Mouse (Mus musculus) thymus, postnatal 10 days (tissue): ENCODE data around the gene Olfr51.
"Not testable (repeated sequence)": the region's sequence is repeated elsewhere in the genome, so short reads cannot be mapped to it uniquely, and the experiment has no call there.

Experiments
- DNase-seq, 2 experiments: peaks; one replicate each; pipeline ENCODE4 v3.0.0; 2021; ENCODE audit warnings: low spot score in 2 of 2

Olfr51 gene

DNA sequence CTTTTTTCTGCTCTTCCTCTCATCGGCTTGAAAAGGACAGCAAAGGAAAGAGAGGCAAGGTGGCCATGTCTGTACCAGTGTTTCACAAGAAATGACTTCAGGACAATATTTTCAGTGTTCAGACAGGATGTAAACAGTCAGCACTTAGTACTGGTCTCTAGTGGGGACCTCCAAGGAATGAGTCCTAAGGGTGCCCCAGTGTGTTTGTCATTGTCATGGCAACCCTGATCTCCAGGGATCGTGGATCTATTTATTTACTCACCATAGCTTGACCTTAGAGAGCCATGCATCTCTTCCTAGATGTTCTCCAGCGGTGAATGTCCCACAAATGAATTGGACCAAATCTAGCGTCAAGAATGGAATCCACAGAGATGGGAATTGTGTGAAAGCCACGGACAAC is at the start of gene Olfr51:
Olfr51 (plus strand) TSS at position 301 of the 400 bp plus-strand sequence.
- DNase-seq = no peak

DNA sequence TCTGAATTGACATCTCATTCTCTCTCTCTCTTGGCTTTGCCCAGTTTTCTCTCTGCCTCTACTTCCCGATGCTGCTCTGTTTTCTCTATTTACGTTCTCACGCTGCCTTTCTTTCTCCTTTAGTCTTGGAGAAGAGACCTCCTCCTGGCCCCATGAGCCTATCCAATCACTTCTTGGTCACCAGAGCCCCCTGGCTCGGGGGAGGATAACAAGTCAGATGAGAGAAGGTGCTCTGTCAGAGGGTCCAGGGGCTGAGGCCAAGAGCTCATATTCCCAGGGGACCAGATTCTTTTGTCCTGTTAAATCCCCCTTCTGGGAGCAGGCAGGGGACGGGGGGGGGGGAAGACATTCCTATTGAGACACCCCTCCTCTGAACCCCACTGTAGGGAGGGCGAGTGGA is 49.7 kb upstream of the Olfr51 start, which contains the start of gene Prop1:
Prop1 (minus strand) TSS at position 101 of the 400 bp plus-strand sequence.
- no peak for DNase-seq

DNA sequence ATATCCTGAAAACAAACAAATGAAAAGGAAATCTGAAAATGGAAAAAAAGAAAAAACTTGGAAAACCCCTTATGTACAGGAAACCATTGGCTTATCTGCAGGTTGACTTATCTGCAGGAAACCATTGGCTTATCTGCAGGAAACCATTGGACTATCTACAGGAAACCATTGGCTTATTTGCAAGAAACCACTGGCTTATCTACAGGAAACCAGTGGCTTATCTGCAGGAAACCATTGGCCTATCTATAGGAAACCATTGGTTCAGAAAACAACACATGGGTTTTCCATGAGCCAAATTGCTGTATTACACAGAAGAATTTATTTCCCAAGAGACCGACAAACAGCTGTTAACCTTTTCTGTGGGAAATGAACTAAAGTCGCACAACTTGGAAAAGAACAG is 38.5 kb upstream of the Olfr51 start:
- DNase-seq = no peak

DNA sequence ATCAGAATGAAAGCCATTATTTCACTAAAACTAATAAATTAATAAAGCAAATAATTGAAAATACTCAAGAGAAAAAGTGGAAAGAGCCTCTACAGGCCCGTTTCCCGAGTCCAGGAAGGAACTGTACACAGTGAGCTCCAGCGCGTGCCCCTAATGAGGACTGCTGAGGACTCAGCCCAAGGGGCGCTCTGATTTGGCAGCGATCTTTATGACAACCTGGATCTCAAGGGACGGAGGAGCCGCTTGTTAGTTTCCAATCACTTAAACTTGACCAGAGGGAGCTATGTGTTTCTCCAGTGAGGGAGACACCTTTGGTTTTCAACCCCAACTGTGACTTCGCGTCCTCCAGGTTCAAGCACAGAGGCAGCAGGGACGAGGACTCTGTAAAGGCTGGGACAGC is 37.2 kb upstream of the Olfr51 start, which contains the start of gene Olfr1378:
Olfr1378 (plus strand) TSS at position 301 of the 400 bp plus-strand sequence.
- DNase-seq = no peak

DNA sequence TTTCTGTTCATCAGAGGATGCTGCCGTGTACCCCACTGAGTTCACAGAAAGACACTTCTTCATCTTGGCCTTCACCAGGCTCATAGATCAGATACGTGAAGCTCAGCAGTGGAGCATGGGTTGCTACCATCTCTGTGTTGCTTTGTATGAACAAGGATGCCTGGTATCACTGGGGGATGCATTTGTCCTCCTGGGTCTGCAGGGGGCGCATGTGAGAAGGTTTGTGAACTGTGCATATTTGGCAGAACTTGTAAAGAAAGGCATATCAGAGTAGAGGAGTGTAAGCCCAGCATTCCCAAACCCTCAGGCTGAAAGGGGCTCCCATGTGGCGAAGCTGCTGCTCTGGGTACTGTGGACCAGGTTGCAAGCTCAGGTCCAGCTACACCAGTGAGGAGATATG is 26.2 kb upstream of the Olfr51 start:
- DNase-seq = no peak

- DNase-seq = no peak
These were observed 21.7 kb upstream of the Olfr51 start, which contains the start of gene Olfr1377 for GRCm38 (mm10) chr11:50981667-50982066. Gene Olfr1377 (plus strand): TSS chr11:50981967.

DNA sequence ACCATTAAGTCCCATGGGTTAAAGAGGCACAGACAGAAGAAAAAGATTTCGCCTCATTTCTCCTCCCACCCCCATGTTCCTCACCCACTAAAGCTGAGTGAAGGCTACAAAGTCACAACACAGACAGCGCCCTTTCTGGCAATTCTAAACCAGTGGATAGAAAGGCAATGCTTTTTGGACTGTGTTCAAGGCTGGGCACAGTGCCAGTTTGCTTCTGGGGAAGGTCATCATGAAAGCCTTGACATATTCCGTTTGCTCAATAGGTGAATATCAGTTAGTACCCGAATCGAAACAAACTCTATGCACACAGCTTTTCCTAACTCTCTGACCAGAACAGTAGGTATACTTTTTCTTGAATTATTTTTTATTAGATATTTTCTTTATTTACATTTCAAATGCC is 8.4 kb downstream of the Olfr51 start:
- DNase-seq = no peak

- DNase-seq = no peak
These were observed 10.5 kb downstream of the Olfr51 start, which contains the start of gene Olfr54 for GRCm38 (mm10) chr11:51013936-51014335. Gene Olfr54 (plus strand): TSS chr11:51014236.

DNA sequence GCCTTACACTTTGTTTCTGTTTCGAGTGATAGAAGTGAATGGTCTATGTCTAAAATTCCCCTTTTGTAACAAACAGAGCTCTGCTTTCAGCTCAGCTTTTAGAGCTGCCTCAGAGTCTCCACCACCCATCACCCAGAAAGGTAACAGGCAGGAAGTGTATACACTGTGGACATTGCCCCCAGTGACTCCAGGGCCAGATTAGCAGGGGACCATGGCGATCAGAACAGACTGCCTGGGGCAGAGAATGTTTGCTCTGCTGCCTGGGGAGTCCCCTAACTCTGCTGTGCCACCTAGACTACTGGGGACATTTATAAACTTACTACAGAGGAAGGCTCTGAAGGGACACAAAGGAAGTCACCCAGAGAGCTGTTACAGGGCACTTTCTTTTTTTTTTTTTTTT is 12.9 kb downstream of the Olfr51 start:
- DNase-seq = no peak

DNA sequence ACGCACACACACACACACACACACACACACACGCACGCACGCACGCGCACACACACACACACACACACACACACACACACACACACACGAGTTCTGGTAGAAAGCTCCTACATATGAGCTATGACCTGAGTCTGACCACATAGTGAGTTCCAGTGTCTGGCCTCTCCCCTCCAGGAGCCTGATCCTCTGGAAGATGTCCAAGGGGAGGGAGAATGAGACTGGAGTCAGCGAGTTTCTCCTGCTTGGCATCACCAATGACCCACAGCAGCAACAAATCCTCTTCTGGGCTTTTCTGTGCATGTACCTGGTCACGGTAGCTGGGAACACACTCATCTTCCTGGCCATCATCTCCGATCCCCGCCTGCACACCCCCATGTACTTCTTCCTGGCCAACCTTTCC is 23.4 kb downstream of the Olfr51 start:
- not testable (repeated sequence) for DNase-seq

- DNase-seq = not testable (repeated sequence)
These were observed 26.0 kb downstream of the Olfr51 start for GRCm38 (mm10) chr11:51029381-51029780.

DNA sequence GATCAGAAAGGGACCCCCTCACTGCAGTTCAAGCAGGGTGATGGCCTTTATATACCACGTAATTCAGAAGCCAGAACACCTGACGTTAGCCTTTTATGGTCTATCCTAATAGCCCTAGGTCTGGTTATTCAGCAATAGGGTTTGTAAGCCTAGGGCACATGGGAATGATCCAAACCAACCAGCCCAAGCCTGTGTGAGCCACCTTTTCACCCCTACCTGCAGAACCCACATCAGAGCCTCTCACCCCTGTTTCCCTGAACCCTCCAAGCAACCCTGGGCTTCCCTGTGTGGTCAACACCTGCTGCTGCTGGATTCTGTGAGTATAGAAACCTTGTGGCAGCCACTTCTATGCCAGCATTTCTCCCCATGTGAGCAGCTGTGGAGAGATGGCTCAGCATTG is 26.8 kb downstream of the Olfr51 start:
- no peak for DNase-seq

DNA sequence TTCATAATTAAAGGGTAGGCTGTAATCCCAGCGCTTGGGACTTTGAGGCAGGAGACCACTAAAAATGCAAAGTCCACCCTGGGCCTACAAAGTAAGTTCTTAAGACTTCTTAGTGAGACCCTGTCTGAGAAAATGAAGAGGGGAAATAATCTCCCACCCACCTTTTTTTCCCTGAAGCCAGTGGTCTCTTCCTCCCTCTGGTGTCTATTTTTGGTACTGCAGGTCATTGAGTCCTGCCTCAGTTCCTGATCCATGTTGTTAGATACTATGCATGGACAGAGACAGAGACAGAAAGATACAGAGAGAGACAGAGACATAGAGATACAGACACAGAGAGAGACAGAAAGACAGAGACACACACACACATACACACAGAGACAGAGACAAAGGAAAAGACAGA is 29.5 kb downstream of the Olfr51 start:
- DNase-seq = peak in 1 of 2 experiments; percentile 30

DNA sequence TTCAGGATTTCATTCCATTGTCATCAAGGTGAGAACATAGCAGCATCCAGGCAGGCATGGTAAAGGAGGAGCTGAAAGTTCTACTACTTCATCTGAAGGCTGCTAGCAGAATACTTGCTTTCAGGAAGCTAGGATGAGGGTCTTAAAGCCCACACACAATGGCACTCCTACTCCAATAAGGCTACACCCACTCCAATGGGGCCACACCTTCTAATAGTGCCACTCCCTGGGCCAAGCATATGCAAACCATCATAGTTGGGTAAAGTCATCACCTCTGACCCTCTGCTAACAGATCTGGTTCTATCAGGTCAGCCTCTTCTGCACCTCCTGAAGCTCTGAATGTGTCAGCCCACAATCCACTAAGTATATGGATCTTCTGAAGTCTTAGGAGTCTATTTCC is 30.7 kb downstream of the Olfr51 start:
- DNase-seq = not testable (repeated sequence)

GRCm38 (mm10) chr11:51035951-51036350 is 32.6 kb downstream of the Olfr51 start:
- DNase-seq = no peak

GRCm38 (mm10) chr11:51044776-51045175 is 41.4 kb downstream of the Olfr51 start:
- not testable (repeated sequence) for DNase-seq

GRCm38 (mm10) chr11:51047809-51048208 is 44.4 kb downstream of the Olfr51 start, which contains the start of gene Olfr1375:
Gene Olfr1375 (plus strand): TSS chr11:51048109.
- not testable (repeated sequence) for DNase-seq

DNA sequence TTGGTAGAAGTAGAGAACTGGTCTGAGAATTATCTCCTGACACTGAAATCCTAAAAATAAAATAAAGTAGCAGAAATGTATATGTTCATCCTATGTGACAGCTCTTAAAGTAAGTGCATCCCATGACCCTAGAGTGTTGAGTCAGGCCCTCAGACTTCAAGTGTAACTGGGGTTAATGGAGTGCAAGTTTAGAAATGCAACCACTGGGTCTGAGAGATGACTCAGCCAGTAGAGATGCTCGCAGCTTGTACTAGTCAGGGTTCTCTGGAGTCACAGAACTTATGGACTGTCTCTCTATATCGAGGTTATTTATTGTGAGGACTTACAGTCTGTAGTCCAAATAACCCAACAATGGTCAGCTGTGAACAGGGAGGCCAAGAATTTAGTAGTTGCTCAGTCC is 48.3 kb downstream of the Olfr51 start:
- no peak for DNase-seq

GRCm38 (mm10) chr11:51053230-51053629 is 49.8 kb downstream of the Olfr51 start:
- DNase-seq = no peak

GRCm38 (mm10) chr11:51059151-51059571 is 55.8 kb downstream of the Olfr51 start, which contains the start of gene Zfp354a:
Gene Zfp354a (plus strand): TSS chr11:51059257.
- no peak for DNase-seq
